Mouse (Mus musculus) cerebral cortex, adult 2 months (tissue): ENCODE measurements around the gene Nkx2-5.

Source experiments
- WGBS: fragments of 180-500 bp; shearing (Covaris S2); methylation state at CpG from one replicate; pipeline ENCODE4 v1.1.7; 2018; 5-methylcytosine and 5-hydroxymethylcytosine counted together

Nkx2-5 gene

GRCm38 (mm10) chr17:26850358-26851135 is 5.7 kb upstream of the Nkx2-5 start:
- WGBS, result 4% methylated on average over 48 of the region's 48 CpGs

- 1% methylated on average over 44 of the region's 44 CpGs for WGBS
Observed at GRCm38 (mm10) chr17:26849746-26850357, 5.0 kb upstream of the Nkx2-5 start.

GRCm38 (mm10) chr17:26849106-26849745 is 4.4 kb upstream of the Nkx2-5 start:
- WGBS, result 5% methylated on average over 19 of the region's 19 CpGs

- WGBS, result 6% methylated on average over 6 of the region's 6 CpGs
Observed at GRCm38 (mm10) chr17:26848236-26848635, 3.4 kb upstream of the Nkx2-5 start.

GRCm38 (mm10) chr17:26847801-26848200 is 3.0 kb upstream of the Nkx2-5 start:
- WGBS, result 3% methylated on average over 5 of the region's 5 CpGs

GRCm38 (mm10) chr17:26846411-26846810 is 1.6 kb upstream of the Nkx2-5 start:
- 11% methylated on average over 8 of the region's 8 CpGs for WGBS

GRCm38 (mm10) chr17:26845149-26846050 is 591 bp upstream of the Nkx2-5 start:
- WGBS, result 6% methylated on average over 14 of the region's 14 CpGs

GRCm38 (mm10) chr17:26844371-26844851 is 398 bp downstream of the Nkx2-5 start:
- WGBS, result 2% methylated on average over 36 of the region's 36 CpGs

- WGBS, result 5% methylated on average over 7 of the region's 7 CpGs
Observed at GRCm38 (mm10) chr17:26843696-26844236, 1.0 kb downstream of the Nkx2-5 start.

- 6% methylated on average over 14 of the region's 14 CpGs for WGBS
Observed at GRCm38 (mm10) chr17:26843229-26843567, 1.6 kb downstream of the Nkx2-5 start.

- WGBS, result 13% methylated on average over 9 of the region's 9 CpGs
Observed at GRCm38 (mm10) chr17:26842431-26843228, 2.2 kb downstream of the Nkx2-5 start.

- WGBS, result 4% methylated on average over 5 of the region's 5 CpGs
Observed at GRCm38 (mm10) chr17:26841981-26842380, 2.8 kb downstream of the Nkx2-5 start.

- 3% methylated on average over 48 of the region's 48 CpGs for WGBS
Observed at GRCm38 (mm10) chr17:26840922-26841731, 3.7 kb downstream of the Nkx2-5 start.

GRCm38 (mm10) chr17:26840439-26840780 is 4.4 kb downstream of the Nkx2-5 start:
- 21% methylated on average over 9 of the region's 9 CpGs for WGBS

GRCm38 (mm10) chr17:26839718-26840438 is 4.9 kb downstream of the Nkx2-5 start:
- WGBS, result 5% methylated on average over 26 of the region's 26 CpGs

GRCm38 (mm10) chr17:26838911-26839717 is 5.7 kb downstream of the Nkx2-5 start:
- WGBS, result 1% methylated on average over 87 of the region's 87 CpGs

GRCm38 (mm10) chr17:26838191-26838910 is 6.5 kb downstream of the Nkx2-5 start:
- WGBS, result 2% methylated on average over 37 of the region's 37 CpGs

- WGBS, result 5% methylated on average over 7 of the region's 7 CpGs
Observed at GRCm38 (mm10) chr17:26837546-26837985, 7.2 kb downstream of the Nkx2-5 start.
